Mouse (Mus musculus) lung, embryonic 16.5 days (tissue): ENCODE data around the gene Gm49361. TPM values are rescaled to one million over a fixed set of nuclear protein-coding genes. Genes with fewer than 3 reads are reported as not detected.
"Not testable (repeated sequence)": the region's sequence is repeated elsewhere in the genome, so short reads cannot be mapped to it uniquely, and the experiment has no call there.

Source experiments
- ATAC-seq: fragments of 200-750 bp; cut with Nextera tagmentation; 2 replicates; pipeline ENCODE4 v1.8.0; 2017; ENCODE audit warnings: low read depth, mild to moderate bottlenecking, moderate library complexity
- H3K27ac ChIP-seq: fragments of 300-500 bp; sonication (generic); 2 replicates; pipeline ENCODE4 v1.5.1; 2014; ENCODE audit warnings: mild to moderate bottlenecking, control low read depth, low read length
- H3K27me3 ChIP-seq: fragments of 300-500 bp; sonication (generic); 2 replicates; pipeline ENCODE4 v1.6.1; 2014; ENCODE audit warnings: low read depth, low read length, mixed read lengths; ENCODE audit not compliant: control insufficient read depth, insufficient read depth
- H3K36me3 ChIP-seq: fragments of 300-500 bp; sonication (generic); 2 replicates; pipeline ENCODE4 v1.6.1; 2014; ENCODE audit warnings: low read length; ENCODE audit not compliant: control insufficient read depth, insufficient read depth
- H3K4me1 ChIP-seq: fragments of 300-500 bp; sonication (generic); replicated peaks from 2 replicates; pipeline ENCODE4 v1.6.1; 2014; ENCODE audit warnings: low read length, mixed read lengths; ENCODE audit not compliant: control insufficient read depth, insufficient read depth
- H3K4me2 ChIP-seq: fragments of 300-500 bp; sonication (generic); 2 replicates; pipeline ENCODE4 v1.6.1; 2014; ENCODE audit warnings: low read depth, low read length, control low read depth
- H3K4me3 ChIP-seq: fragments of 300-500 bp; sonication (generic); 2 replicates; pipeline ENCODE4 v1.5.1; 2014; ENCODE audit warnings: mild to moderate bottlenecking, low read length, control low read depth
- H3K9ac ChIP-seq: fragments of 300-500 bp; sonication (generic); 2 replicates; pipeline ENCODE4 v1.6.1; 2014; ENCODE audit warnings: low read length, control low read depth
- H3K9me3 ChIP-seq: fragments of 300-500 bp; sonication (generic); 2 replicates; pipeline ENCODE4 v1.6.1; 2016; ENCODE audit warnings: low read length; ENCODE audit not compliant: control insufficient read depth
- WGBS: fragments of 180-500 bp; shearing (Covaris S2); extraction: QIAGEN DNeasy Blood & Tissue Kit; methylation state at CpG from one replicate; pipeline ENCODE4 v1.1.7; 2014; 5-methylcytosine and 5-hydroxymethylcytosine counted together
- polyA plus RNA-seq: library from polyadenylated mRNA; unstranded; fragments of >200 nt; fragmentation: Nextera tagmentation; extraction: Ambion mirVana; gene quantifications from 2 replicates; pipeline ENCODE4 v1.2.1, GENCODE M21; 2015

The Gm49361 gene
- polyA plus RNA-seq, 1 experiment from 2014 or later: not detected

- Histone ChIP-seq H3K9ac (no peak overlapping the region), H3K27ac (no peak overlapping the region), H3K4me2 (no peak overlapping the region), H3K36me3 (peaks cover 59% of the 10 kb centered on the region), H3K9me3 (no peaks in the 10 kb centered on the region), H3K4me3 (no peak overlapping the region), H3K4me1 (peaks cover 3% of the 10 kb centered on the region; the same call in 1 of the 2 replicates), H3K27me3 (no peaks in the 10 kb centered on the region)
- WGBS: 95% methylated on average over 33 of the region's 33 CpGs
- no peak for ATAC-seq
Measured at GRCm38 (mm10) chr14:57699461-57699970, 46.4 kb downstream of the Gm49361 start.

- Histone ChIP-seq H3K4me3 (no peak overlapping the region), H3K27ac (no peak overlapping the region), H3K9me3 (no peaks in the 10 kb centered on the region), H3K9ac (no peak overlapping the region), H3K27me3 (no peaks in the 10 kb centered on the region), H3K4me2 (no peak overlapping the region), H3K4me1 (peaks cover 3% of the 10 kb centered on the region; the same call in 1 of the 2 replicates), H3K36me3 (peaks cover 63% of the 10 kb centered on the region)
- no peak for ATAC-seq
- WGBS: 77% methylated on average over 10 of the region's 10 CpGs
Measured at GRCm38 (mm10) chr14:57699016-57699415, 46.9 kb downstream of the Gm49361 start.

GRCm38 (mm10) chr14:57696066-57696465 lies 49.8 kb downstream of the Gm49361 start:
- Histone ChIP-seq H3K36me3 (peaks cover 67% of the 10 kb centered on the region), H3K4me2 (no peak overlapping the region), H3K4me3 (no peak overlapping the region), H3K27ac (no peak overlapping the region), H3K9me3 (no peaks in the 10 kb centered on the region), H3K9ac (no peak overlapping the region), H3K4me1 (no peaks in the 10 kb centered on the region), H3K27me3 (no peaks in the 10 kb centered on the region)
- whole genome bisulfite sequencing: 86% methylated on average over 15 of the region's 15 CpGs
- no peak for ATAC-seq

GRCm38 (mm10) chr14:57695550-57695949 lies 50.4 kb downstream of the Gm49361 start:
- Histone ChIP-seq H3K36me3 (peaks cover 70% of the 10 kb centered on the region), H3K4me2 (no peak overlapping the region), H3K27ac (no peak overlapping the region), H3K4me1 (no peaks in the 10 kb centered on the region), H3K27me3 (no peaks in the 10 kb centered on the region), H3K4me3 (no peak overlapping the region), H3K9ac (no peak overlapping the region), H3K9me3 (no peaks in the 10 kb centered on the region)
- ATAC-seq: no peak
- WGBS: 89% methylated on average over 8 of the region's 8 CpGs

GRCm38 (mm10) chr14:57694246-57694645 lies 51.7 kb downstream of the Gm49361 start:
- WGBS: 81% methylated on average over 16 of the region's 16 CpGs
- H3K9ac ChIP-seq: no peak overlapping the region

GRCm38 (mm10) chr14:57692517-57693130 lies 53.3 kb downstream of the Gm49361 start:
- Histone ChIP-seq H3K9me3 (no peaks in the 10 kb centered on the region), H3K27me3 (no peaks in the 10 kb centered on the region), H3K4me3 (no peak overlapping the region), H3K27ac (no peak overlapping the region), H3K36me3 (peaks cover 56% of the 10 kb centered on the region), H3K9ac (no peak overlapping the region), H3K4me1 (no peaks in the 10 kb centered on the region), H3K4me2 (no peak overlapping the region)
- 88% methylated on average over 17 of the region's 17 CpGs for WGBS
- no peak for ATAC-seq

More at GRCm38 (mm10) chr14:57694246-57694645, 51.7 kb downstream of the Gm49361 start:
- H3K9me3 ChIP-seq: no peaks in the 10 kb centered on the region
- H3K4me1 ChIP-seq: no peaks in the 10 kb centered on the region
- H3K4me3 ChIP-seq: no peak overlapping the region
- H3K27me3 ChIP-seq: no peaks in the 10 kb centered on the region
- H3K27ac ChIP-seq: no peak overlapping the region
- ATAC-seq: no peak
- peaks cover 61% of the 10 kb centered on the region for H3K36me3 ChIP-seq
- H3K4me2 ChIP-seq: no peak overlapping the region

GRCm38 (mm10) chr14:57691316-57691715 lies 54.6 kb downstream of the Gm49361 start:
- H3K27ac ChIP-seq: no peak overlapping the region
- no peak overlapping the region for H3K9ac ChIP-seq
- H3K27me3 ChIP-seq: no peaks in the 10 kb centered on the region
- no peaks in the 10 kb centered on the region; the same call in 1 of the 2 replicates for H3K4me1 ChIP-seq
- H3K4me3 ChIP-seq: no peak overlapping the region
- H3K36me3 ChIP-seq: peaks cover 45% of the 10 kb centered on the region
- WGBS: 92% methylated on average over 24 of the region's 24 CpGs
- H3K4me2 ChIP-seq: no peak overlapping the region
- no peak for ATAC-seq
- H3K9me3 ChIP-seq: no peaks in the 10 kb centered on the region

- Histone ChIP-seq H3K9ac (no peak overlapping the region), H3K4me3 (no peak overlapping the region), H3K4me1 (no peaks in the 10 kb centered on the region; the same call in 1 of the 2 replicates), H3K9me3 (no peaks in the 10 kb centered on the region), H3K27me3 (no peaks in the 10 kb centered on the region), H3K27ac (no peak overlapping the region), H3K36me3 (peaks cover 41% of the 10 kb centered on the region), H3K4me2 (no peak overlapping the region)
- no peak for ATAC-seq
- WGBS: 83% methylated on average over 8 of the region's 8 CpGs
Measured at GRCm38 (mm10) chr14:57690681-57691080, 55.2 kb downstream of the Gm49361 start.

- ATAC-seq, H3K4me1 ChIP-seq, H3K9ac ChIP-seq, H3K4me2 ChIP-seq, H3K4me3 ChIP-seq, H3K27ac ChIP-seq, H3K9me3 ChIP-seq, H3K27me3 ChIP-seq: not testable (repeated sequence)
- peaks cover 21% of the 10 kb centered on the region for H3K36me3 ChIP-seq
- WGBS: 89% methylated on average over 7 of the region's 7 CpGs
Measured at GRCm38 (mm10) chr14:57688066-57688465, 57.8 kb downstream of the Gm49361 start.
